Mouse (Mus musculus): ENCODE data around the gene B4galt5. TPM values are rescaled to one million over a fixed set of nuclear protein-coding genes. Genes with fewer than 3 reads are reported as not detected.

Gene B4galt5
- polyA plus RNA-seq, 1 experiment from 2014 or later = 24.1 TPM

- no peak for ATAC-seq (ENCODE audit: insufficient read depth)
- Histone ChIP-seq H3K9me3 (ENCODE audit: low read depth, low read length) (no peaks in the 10 kb centered on the region), H3K27me3 (ENCODE audit: insufficient read depth, low read length) (no peaks in the 10 kb centered on the region), H3K27ac (ENCODE audit: low read depth) (no peak overlapping the region), H3K4me1 (ENCODE audit: insufficient read depth) (peaks cover 9% of the 10 kb centered on the region), H3K4me3 (ENCODE audit: low read depth, low read length) (no peak overlapping the region), H3K36me3 (ENCODE audit: insufficient read depth) (no peaks in the 10 kb centered on the region), H3K9ac (no peak overlapping the region), H3K4me2 (peak overlapping the region; percentile 93)
- 47% methylated on average over 8 of the region's 8 CpGs for WGBS
- no peak for DNase-seq
- TF ChIP-seq CTCF (IDR thresholded peaks at IDR 0.05; ENCODE audit: low read depth) = no peak
These were observed 1.2 kb upstream of the B4galt5 start for GRCm38 (mm10) chr2:167350126-167350650.

GRCm38 (mm10) chr2:167349283-167349936 lies 427 bp upstream of the B4galt5 start:
- WGBS = 1% methylated on average over 48 of the region's 50 CpGs
- Histone ChIP-seq H3K9me3 (ENCODE audit: low read depth, low read length) (no peaks in the 10 kb centered on the region), H3K9ac (peak overlapping the region; percentile 82; the same call in 1 of the 2 replicates), H3K36me3 (ENCODE audit: insufficient read depth) (no peaks in the 10 kb centered on the region), H3K4me2 (peak overlapping the region; percentile 93), H3K4me1 (ENCODE audit: insufficient read depth) (peaks cover 9% of the 10 kb centered on the region), H3K4me3 (ENCODE audit: low read depth, low read length) (peak overlapping the region; percentile 82), H3K27me3 (ENCODE audit: insufficient read depth, low read length) (no peaks in the 10 kb centered on the region), H3K27ac (ENCODE audit: low read depth) (no peak overlapping the region)
- peak; percentile 97 for ATAC-seq (ENCODE audit: insufficient read depth)
- 0 out of 2 replicates have a peak, but pooled peaks have one; percentile 13 for TF ChIP-seq CTCF (IDR thresholded peaks at IDR 0.05; ENCODE audit: low read depth)
- peak; percentile 96 for DNase-seq

- 6% methylated on average over 11 of the region's 11 CpGs for WGBS
- Histone ChIP-seq H3K27me3 (ENCODE audit: insufficient read depth, low read length) (no peaks in the 10 kb centered on the region), H3K27ac (ENCODE audit: low read depth) (no peak overlapping the region), H3K9ac (peak overlapping the region; percentile 82), H3K9me3 (ENCODE audit: low read depth, low read length) (no peaks in the 10 kb centered on the region), H3K4me2 (peak overlapping the region; percentile 93), H3K36me3 (ENCODE audit: insufficient read depth) (no peaks in the 10 kb centered on the region), H3K4me1 (ENCODE audit: insufficient read depth) (peaks cover 9% of the 10 kb centered on the region), H3K4me3 (ENCODE audit: low read depth, low read length) (peak overlapping the region; percentile 82)
- no peak for ATAC-seq (ENCODE audit: insufficient read depth)
- no peak for TF ChIP-seq CTCF (IDR thresholded peaks at IDR 0.05; ENCODE audit: low read depth)
- DNase-seq = no peak
These were observed 1.0 kb downstream of the B4galt5 start for GRCm38 (mm10) chr2:167347991-167348375.

GRCm38 (mm10) chr2:167347361-167347760 lies 1.6 kb downstream of the B4galt5 start:
- ATAC-seq (ENCODE audit: insufficient read depth) = no peak
- Histone ChIP-seq H3K4me2 (peak overlapping the region; percentile 93), H3K36me3 (ENCODE audit: insufficient read depth) (no peaks in the 10 kb centered on the region), H3K4me1 (ENCODE audit: insufficient read depth) (peaks cover 9% of the 10 kb centered on the region), H3K9ac (no peak overlapping the region), H3K27ac (ENCODE audit: low read depth) (no peak overlapping the region), H3K4me3 (ENCODE audit: low read depth, low read length) (peak overlapping the region; percentile 82), H3K9me3 (ENCODE audit: low read depth, low read length) (no peaks in the 10 kb centered on the region), H3K27me3 (ENCODE audit: insufficient read depth, low read length) (no peaks in the 10 kb centered on the region)
- 69% methylated on average over 4 of the region's 4 CpGs for WGBS
- DNase-seq = no peak
- no peak for TF ChIP-seq CTCF (IDR thresholded peaks at IDR 0.05; ENCODE audit: low read depth)

- Histone ChIP-seq H3K27ac (ENCODE audit: low read depth) (no peak overlapping the region), H3K4me3 (ENCODE audit: low read depth, low read length) (no peak overlapping the region), H3K9ac (no peak overlapping the region), H3K27me3 (ENCODE audit: insufficient read depth, low read length) (no peaks in the 10 kb centered on the region), H3K4me1 (ENCODE audit: insufficient read depth) (peaks cover 9% of the 10 kb centered on the region), H3K4me2 (no peak overlapping the region), H3K9me3 (ENCODE audit: low read depth, low read length) (no peaks in the 10 kb centered on the region), H3K36me3 (ENCODE audit: insufficient read depth) (no peaks in the 10 kb centered on the region)
- 43% methylated on average over 7 of the region's 7 CpGs for WGBS
- ATAC-seq (ENCODE audit: insufficient read depth) (no peak), DNase-seq (no peak)
- 0 out of 2 replicates have a peak, but pooled peaks have one; percentile 20 for TF ChIP-seq CTCF (IDR thresholded peaks at IDR 0.05; ENCODE audit: low read depth)
These were observed 3.3 kb downstream of the B4galt5 start for GRCm38 (mm10) chr2:167345508-167346164.

GRCm38 (mm10) chr2:167344871-167345507 lies 4.0 kb downstream of the B4galt5 start:
- DNase-seq (no peak), ATAC-seq (ENCODE audit: insufficient read depth) (no peak)
- Histone ChIP-seq H3K36me3 (ENCODE audit: insufficient read depth) (no peaks in the 10 kb centered on the region), H3K4me1 (ENCODE audit: insufficient read depth) (peaks cover 4% of the 10 kb centered on the region), H3K4me2 (no peak overlapping the region), H3K27me3 (ENCODE audit: insufficient read depth, low read length) (no peaks in the 10 kb centered on the region), H3K9ac (no peak overlapping the region), H3K4me3 (ENCODE audit: low read depth, low read length) (no peak overlapping the region), H3K27ac (ENCODE audit: low read depth) (no peak overlapping the region), H3K9me3 (ENCODE audit: low read depth, low read length) (no peaks in the 10 kb centered on the region)
- peak; percentile 55 for TF ChIP-seq CTCF (IDR thresholded peaks at IDR 0.05; ENCODE audit: low read depth)
- 44% methylated on average over 5 of the region's 5 CpGs for WGBS

Data from lung, embryonic 14.5 days (tissue).